Mouse (Mus musculus) erythroblast, embryonic 14.5 days (primary cell): ENCODE measurements around the gene Zbtb14.

ENCODE experiments used
- GATA1 ChIP-seq: IDR thresholded peaks from 2 replicates; pipeline ENCODE4 v1.6.1; 2012; ENCODE audit warnings: low read length, inconsistent platforms, mixed read lengths
- TAL1 ChIP-seq: IDR thresholded peaks from 3 replicates; pipeline ENCODE4 v1.6.1; 2012; ENCODE audit warnings: low read length, inconsistent platforms, mixed read lengths

- no peak for TF ChIP-seq TAL1
- no peak for TF ChIP-seq GATA1
Observed at GRCm38 (mm10) chr17:69416163-69416562, 33.3 kb downstream of the Zbtb14 start.
